In genomic region chr10:78464201-78464791, GRCm38 (mm10) we compare ENCODE assay signal across 8 mouse cellular contexts. TPM values are rescaled to one million over a fixed set of nuclear protein-coding genes. Genes with fewer than 3 reads are reported as not detected.
DNase-seq lines count a peak whose midpoint lies in the region; ATAC-seq lines count a peak whose summit lies in the region.

No protein-coding gene starts in this region.

- peak overlapping the region; percentile 12; the same call in 1 of the 2 replicates for H3K27ac ChIP-seq in heart, embryonic 12.5 days (ENCODE audit: poor library complexity, severe bottlenecking)
- peak overlapping the region; percentile 81 for H3K27ac ChIP-seq in embryonic facial prominence, embryonic 10.5 days (replicated peaks)
- H3K27ac ChIP-seq in limb, embryonic 12.5 days, result peak overlapping the region; percentile 45; the same call in 1 of the 2 replicates
- no peak overlapping the region for H3K27ac ChIP-seq in stomach, embryonic 14.5 days (ENCODE audit: low read length)

- H3K9me3 ChIP-seq in heart, embryonic 12.5 days (replicated peaks), result no peaks in the 10 kb centered on the region
- no peaks in the 10 kb centered on the region for H3K9me3 ChIP-seq in embryonic facial prominence, embryonic 10.5 days
- H3K9me3 ChIP-seq in limb, embryonic 12.5 days, result no peaks in the 10 kb centered on the region
- no peaks in the 10 kb centered on the region for H3K9me3 ChIP-seq in stomach, embryonic 14.5 days (ENCODE audit: control insufficient read depth, low read depth, low read length)

- peaks cover 24% of the 10 kb centered on the region for H3K4me1 ChIP-seq in heart, embryonic 12.5 days (replicated peaks)
- H3K4me1 ChIP-seq in embryonic facial prominence, embryonic 10.5 days, result peaks cover 48% of the 10 kb centered on the region
- H3K4me1 ChIP-seq in limb, embryonic 12.5 days (replicated peaks), result peaks cover 30% of the 10 kb centered on the region
- 0 out of 2 replicates have a peak, but pooled peaks cover 11% of the 10 kb centered on the region for H3K4me1 ChIP-seq in stomach, embryonic 14.5 days (ENCODE audit: control insufficient read depth, insufficient read depth, low read length)

- H3K27me3 ChIP-seq in heart, embryonic 12.5 days (replicated peaks), result 0 out of 2 replicates have a peak, but pooled peaks cover 8% of the 10 kb centered on the region
- peaks cover 15% of the 10 kb centered on the region; the same call in 1 of the 2 replicates for H3K27me3 ChIP-seq in embryonic facial prominence, embryonic 10.5 days (replicated peaks; ENCODE audit: low read depth, poor library complexity, severe bottlenecking)
- peaks cover 6% of the 10 kb centered on the region; the same call in 1 of the 2 replicates for H3K27me3 ChIP-seq in limb, embryonic 12.5 days
- H3K27me3 ChIP-seq in stomach, embryonic 14.5 days (ENCODE audit: control insufficient read depth, insufficient read depth, low read length), result no peaks in the 10 kb centered on the region

- 3% methylated on average over 32 of the region's 32 CpGs for WGBS in heart, embryonic 12.5 days
- WGBS in embryonic facial prominence, embryonic 10.5 days, result 1% methylated on average over 32 of the region's 32 CpGs
- WGBS in limb, embryonic 12.5 days, result 2% methylated on average over 32 of the region's 32 CpGs
- WGBS in stomach, embryonic 14.5 days, result 2% methylated on average over 32 of the region's 32 CpGs

- H3K9ac ChIP-seq in heart, embryonic 12.5 days, result peak overlapping the region; percentile 79
- H3K9ac ChIP-seq in limb, embryonic 12.5 days (replicated peaks), result peak overlapping the region; percentile 58
- peak overlapping the region; percentile 34; the same call in 1 of the 2 replicates for H3K9ac ChIP-seq in stomach, embryonic 14.5 days (replicated peaks; ENCODE audit: low read depth, low read length)

- no peaks in the 10 kb centered on the region for H3K36me3 ChIP-seq in heart, embryonic 12.5 days
- no peaks in the 10 kb centered on the region for H3K36me3 ChIP-seq in embryonic facial prominence, embryonic 10.5 days (replicated peaks)
- H3K36me3 ChIP-seq in limb, embryonic 12.5 days, result no peaks in the 10 kb centered on the region
- H3K36me3 ChIP-seq in stomach, embryonic 14.5 days (ENCODE audit: control insufficient read depth, insufficient read depth, low read length), result no peaks in the 10 kb centered on the region

- intact Hi-C loops in heart, postnatal 36 days (cut with DNase I), result no loop called here

- DNase-seq in heart, postnatal 36 days, result no peak
- peak; percentile 23 for DNase-seq in 416B (ENCODE audit: low read depth)
- DNase-seq in embryonic facial prominence, embryonic 10.5 days (ENCODE audit: low spot score), result no peak
- no peak for DNase-seq in left cerebral cortex, adult 8-10 months (ENCODE audit: low spot score in 2 of 2)
- no peak for DNase-seq in adrenal gland, postnatal 14 days

- peak; percentile 47 for ATAC-seq in heart, embryonic 12.5 days (ENCODE audit: insufficient number of reproducible peaks, low FRiP score)
- ATAC-seq in limb, embryonic 12.5 days (ENCODE audit: insufficient number of reproducible peaks, insufficient read depth, low FRiP score, low TSS enrichment, low read depth), result peak; percentile 43
- ATAC-seq in stomach, embryonic 14.5 days (ENCODE audit: insufficient number of reproducible peaks, insufficient read depth, low FRiP score, low read depth), result peak; percentile 8; the same call in 1 of the 2 replicates

- peak overlapping the region; percentile 62 for H3K4me3 ChIP-seq in heart, embryonic 12.5 days
- H3K4me3 ChIP-seq in embryonic facial prominence, embryonic 10.5 days, result peak overlapping the region; percentile 79
- peak overlapping the region; percentile 71 for H3K4me3 ChIP-seq in limb, embryonic 12.5 days (replicated peaks)
- H3K4me3 ChIP-seq in stomach, embryonic 14.5 days (ENCODE audit: low read depth, low read length), result peak overlapping the region; percentile 62

- peak overlapping the region; percentile 97 for H3K4me2 ChIP-seq in heart, embryonic 12.5 days
- H3K4me2 ChIP-seq in limb, embryonic 12.5 days, result peak overlapping the region; percentile 92
- peak overlapping the region; percentile 99 for H3K4me2 ChIP-seq in stomach, embryonic 14.5 days (replicated peaks; ENCODE audit: low read depth, low read length)

RNA-seq across cellular contexts. Expression of gene Pdxk, which starts 0.5 kb away (rescaled TPM):
- 5.4 and 5.5 TPM in 2 replicates for polyA plus RNA-seq in heart, embryonic 12.5 days (2016; fragmentation: Nextera tagmentation; extraction: Ambion mirVana)
- total RNA-seq in heart, postnatal 36 days (2021), result 10 to 100 TPM; 10.6 to 11.7 TPM
- polyA plus RNA-seq in embryonic facial prominence, embryonic 10.5 days (2016; fragmentation: Nextera tagmentation; extraction: Ambion mirVana), result 11.9 and 13.2 TPM in 2 replicates
- polyA plus RNA-seq in limb, embryonic 12.5 days (2016; fragmentation: Nextera tagmentation; extraction: Ambion mirVana), result 10.4 and 10.6 TPM in 2 replicates
- 6.5 and 7.1 TPM in 2 replicates for polyA plus RNA-seq in stomach, embryonic 14.5 days (2014; fragmentation: Nextera tagmentation; extraction: Ambion mirVana)
- 100 to 1,000 TPM; 131 to 143 (median 137) TPM for total RNA-seq in left cerebral cortex, adult 8-10 months (2022)
- 21.5 and 26.2 TPM in 2 replicates for total RNA-seq in adrenal gland, postnatal 14 days (2021)

RNA-seq across cellular contexts. Expression of gene Cstb, which starts 38.8 kb away (rescaled TPM):
- 119 and 123 TPM in 2 replicates for polyA plus RNA-seq in heart, embryonic 12.5 days (2016; fragmentation: Nextera tagmentation; extraction: Ambion mirVana)
- 10 to 100 TPM; 30.4 to 30.6 TPM for total RNA-seq in heart, postnatal 36 days (2021)
- polyA plus RNA-seq in embryonic facial prominence, embryonic 10.5 days (2016; fragmentation: Nextera tagmentation; extraction: Ambion mirVana), result 142 and 149 TPM in 2 replicates
- 192 and 204 TPM in 2 replicates for polyA plus RNA-seq in limb, embryonic 12.5 days (2016; fragmentation: Nextera tagmentation; extraction: Ambion mirVana)
- 419 and 443 TPM in 2 replicates for polyA plus RNA-seq in stomach, embryonic 14.5 days (2014; fragmentation: Nextera tagmentation; extraction: Ambion mirVana)
- 10 to 100 TPM; 36.8 to 51.7 (median 40.6) TPM for total RNA-seq in left cerebral cortex, adult 8-10 months (2022)
- total RNA-seq in adrenal gland, postnatal 14 days (2021), result 176 and 179 TPM in 2 replicates

RNA-seq across cellular contexts. Expression of gene Rrp1, which starts 51.5 kb away (rescaled TPM):
- polyA plus RNA-seq in heart, embryonic 12.5 days (2016; fragmentation: Nextera tagmentation; extraction: Ambion mirVana), result 232 and 254 TPM in 2 replicates
- total RNA-seq in heart, postnatal 36 days (2021), result 10 to 100 TPM; 93.6 to 97.2 TPM
- 358 and 365 TPM in 2 replicates for polyA plus RNA-seq in embryonic facial prominence, embryonic 10.5 days (2016; fragmentation: Nextera tagmentation; extraction: Ambion mirVana)
- polyA plus RNA-seq in limb, embryonic 12.5 days (2016; fragmentation: Nextera tagmentation; extraction: Ambion mirVana), result 330 and 340 TPM in 2 replicates
- 213 and 240 TPM in 2 replicates for polyA plus RNA-seq in stomach, embryonic 14.5 days (2014; fragmentation: Nextera tagmentation; extraction: Ambion mirVana)
- total RNA-seq in left cerebral cortex, adult 8-10 months (2022), result 100 to 1,000 TPM; 348 to 374 (median 360) TPM
- 199 and 221 TPM in 2 replicates for total RNA-seq in adrenal gland, postnatal 14 days (2021)

RNA-seq across cellular contexts. Expression of gene Olfr1358, which starts 52.9 kb away (rescaled TPM):
- not detected in 2 replicates for polyA plus RNA-seq in heart, embryonic 12.5 days (2016; fragmentation: Nextera tagmentation; extraction: Ambion mirVana)
- total RNA-seq in heart, postnatal 36 days (2021), result not detected
- polyA plus RNA-seq in embryonic facial prominence, embryonic 10.5 days (2016; fragmentation: Nextera tagmentation; extraction: Ambion mirVana), result not detected in 2 replicates
- not detected in 2 replicates for polyA plus RNA-seq in limb, embryonic 12.5 days (2016; fragmentation: Nextera tagmentation; extraction: Ambion mirVana)
- polyA plus RNA-seq in stomach, embryonic 14.5 days (2014; fragmentation: Nextera tagmentation; extraction: Ambion mirVana), result not detected in 2 replicates
- not detected for total RNA-seq in left cerebral cortex, adult 8-10 months (2022)
- total RNA-seq in adrenal gland, postnatal 14 days (2021), result not detected in 2 replicates
